Mouse (Mus musculus) ES-Bruce4 (cell line): ENCODE results near the gene Wnt5b.

ENCODE experiments used
- CTCF ChIP-seq: IDR thresholded peaks from one replicate; pipeline ENCODE4 v1.8.1; 2011; ENCODE audit warnings: low read depth, low read length
- EP300 ChIP-seq: IDR thresholded peaks from 2 replicates; pipeline ENCODE4 v1.6.1; 2011; ENCODE audit warnings: low read depth, low read length; ENCODE audit not compliant: insufficient read depth

DNA sequence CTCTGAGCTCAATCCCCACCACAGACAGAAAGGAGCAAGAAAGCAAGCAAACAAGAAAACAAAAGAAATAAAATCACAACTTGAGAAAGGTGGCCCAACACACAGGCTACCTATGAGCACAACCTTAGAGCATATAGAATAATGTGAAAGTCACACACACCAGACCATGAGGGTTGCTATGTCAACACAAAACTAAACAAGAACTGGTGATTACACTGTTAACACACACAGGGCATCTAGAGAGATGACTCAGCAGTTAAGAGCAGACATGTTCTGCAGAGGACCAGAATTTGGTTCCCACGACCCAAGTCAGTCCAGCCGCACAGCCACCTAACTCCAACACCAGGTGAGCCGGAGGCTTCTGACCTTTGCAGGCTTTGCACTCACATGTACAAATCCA is 141.2 kb downstream of the Wnt5b start:
- TF ChIP-seq EP300 (no peak), CTCF (no peak)
